Mouse (Mus musculus) megakaryocyte, embryonic 14.5 days (primary cell): Measurements from ENCODE around the gene Slc1a7. TPM values are rescaled to one million over a fixed set of nuclear protein-coding genes. Genes with fewer than 3 reads are reported as not detected.

ENCODE experiments used
- H3K27me3 ChIP-seq: replicated peaks from 2 replicates; pipeline ENCODE3; 2012; ENCODE audit warnings: inconsistent platforms
- H3K36me3 ChIP-seq: replicated peaks from 2 replicates; pipeline ENCODE3; 2012; ENCODE audit warnings: low read length, inconsistent platforms, mixed read lengths
- H3K4me1 ChIP-seq: 2 replicates; pipeline ENCODE4 v1.6.1; 2012; ENCODE audit warnings: inconsistent platforms
- H3K4me3 ChIP-seq: replicated peaks from 2 replicates; pipeline ENCODE3; 2012; ENCODE audit warnings: moderate library complexity, mild to moderate bottlenecking, inconsistent platforms
- H3K9me3 ChIP-seq: 2 replicates; pipeline ENCODE4 v1.6.1; 2012; ENCODE audit warnings: inconsistent platforms
- FLI1 ChIP-seq: IDR thresholded peaks from 2 replicates; pipeline ENCODE4 v1.6.1; 2012; ENCODE audit warnings: low read length, inconsistent platforms, mixed read lengths
- GATA1 ChIP-seq: IDR thresholded peaks from 3 replicates; pipeline ENCODE4 v1.6.1; 2012; ENCODE audit warnings: mixed read lengths, low read length, inconsistent platforms, borderline replicate concordance
- polyA plus RNA-seq: library from polyadenylated mRNA; stranded (reverse); fragments of >175 nt; gene quantifications from 2 replicates; pipeline ENCODE4 v1.2.3, GENCODE M21; 2012; ENCODE audit warnings: low replicate concordance; ENCODE audit not compliant: insufficient read depth

The Slc1a7 gene
- polyA plus RNA-seq, 1 experiment = not detected

DNA sequence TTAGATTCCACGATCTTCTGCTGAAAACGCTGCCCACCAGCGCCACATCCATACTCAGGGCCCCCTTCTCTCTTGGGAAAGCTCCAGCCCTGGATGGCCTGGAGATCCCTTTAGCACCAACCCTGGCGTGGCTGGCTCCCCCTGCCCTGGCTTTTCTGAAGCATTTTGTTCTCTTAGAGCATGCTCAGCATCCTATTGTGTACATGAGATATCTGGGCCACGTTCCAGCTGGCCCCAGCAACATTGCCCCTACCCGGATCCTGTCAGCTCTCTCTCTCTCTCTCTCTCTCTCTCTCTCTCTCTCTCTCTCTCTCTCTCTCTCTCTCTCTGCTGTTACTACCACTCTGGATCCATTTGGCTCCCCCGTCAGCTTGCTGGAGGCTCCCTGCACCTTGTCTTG, 37.2 kb downstream of the Slc1a7 start:
- no peak for TF ChIP-seq FLI1
- no peak for TF ChIP-seq GATA1
- Histone ChIP-seq H3K4me3 (no peak overlapping the region), H3K27me3 (peaks cover 78% of the 10 kb centered on the region), H3K9me3 (no peaks in the 10 kb centered on the region), H3K4me1 (no peaks in the 10 kb centered on the region), H3K36me3 (no peaks in the 10 kb centered on the region)

GRCm38 (mm10) chr4:108007532-108008103, 39.5 kb downstream of the Slc1a7 start:
- no peaks in the 10 kb centered on the region for H3K9me3 ChIP-seq
- H3K4me1 ChIP-seq = no peaks in the 10 kb centered on the region
- H3K27me3 ChIP-seq = peaks cover 84% of the 10 kb centered on the region
- TF ChIP-seq FLI1 = no peak
- TF ChIP-seq GATA1 = no peak
- no peaks in the 10 kb centered on the region for H3K36me3 ChIP-seq
- no peak overlapping the region for H3K4me3 ChIP-seq

DNA sequence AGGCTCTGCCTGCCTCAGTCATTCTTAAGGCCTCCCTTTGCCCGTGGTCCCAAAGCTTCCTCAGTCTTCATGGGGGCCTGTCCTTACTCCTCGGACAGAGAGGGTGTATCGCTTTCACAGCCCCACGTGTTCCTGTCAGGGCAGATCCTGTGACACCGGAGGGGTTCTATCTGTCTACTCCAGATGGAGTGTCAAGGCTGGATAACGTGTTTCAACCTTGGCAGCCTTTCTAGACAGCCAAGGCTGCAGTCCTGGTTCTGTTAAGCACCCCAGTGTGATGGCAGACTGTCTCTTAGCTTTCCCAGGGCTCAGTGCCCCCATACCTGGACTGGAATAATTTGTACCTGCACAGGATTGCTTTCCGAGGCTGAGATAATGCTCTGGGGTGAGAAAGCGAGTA, 40.4 kb downstream of the Slc1a7 start:
- H3K9me3 ChIP-seq = no peaks in the 10 kb centered on the region
- TF ChIP-seq GATA1 (no peak), FLI1 (no peak)
- H3K27me3 ChIP-seq = peaks cover 85% of the 10 kb centered on the region
- H3K36me3 ChIP-seq = no peaks in the 10 kb centered on the region
- H3K4me3 ChIP-seq = no peak overlapping the region
- H3K4me1 ChIP-seq = no peaks in the 10 kb centered on the region

DNA sequence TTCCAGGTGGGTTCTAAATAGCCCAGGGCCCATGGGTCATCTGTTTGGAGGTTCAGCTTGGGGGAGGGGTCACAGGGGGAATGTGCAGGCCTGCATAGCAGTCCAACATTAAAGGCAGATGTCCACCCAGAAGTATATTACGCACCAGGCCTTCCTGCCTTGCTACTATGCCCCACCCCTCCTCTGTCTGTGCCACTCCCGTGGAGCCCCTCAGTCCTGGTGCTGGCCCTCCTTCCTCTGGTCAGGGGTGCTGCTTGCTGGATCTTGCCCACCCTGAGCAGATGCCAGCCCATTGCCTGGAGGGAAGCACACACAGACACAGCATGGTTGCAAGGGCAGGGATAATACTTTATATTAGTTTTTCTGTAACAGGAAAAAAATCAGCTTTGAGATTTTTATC, 46.3 kb downstream of the Slc1a7 start:
- Histone ChIP-seq H3K4me3 (no peak overlapping the region), H3K4me1 (peaks cover 5% of the 10 kb centered on the region; the same call in 1 of the 2 replicates), H3K9me3 (no peaks in the 10 kb centered on the region), H3K27me3 (peaks cover 84% of the 10 kb centered on the region), H3K36me3 (no peaks in the 10 kb centered on the region)
- no peak for TF ChIP-seq GATA1
- TF ChIP-seq FLI1 = no peak

DNA sequence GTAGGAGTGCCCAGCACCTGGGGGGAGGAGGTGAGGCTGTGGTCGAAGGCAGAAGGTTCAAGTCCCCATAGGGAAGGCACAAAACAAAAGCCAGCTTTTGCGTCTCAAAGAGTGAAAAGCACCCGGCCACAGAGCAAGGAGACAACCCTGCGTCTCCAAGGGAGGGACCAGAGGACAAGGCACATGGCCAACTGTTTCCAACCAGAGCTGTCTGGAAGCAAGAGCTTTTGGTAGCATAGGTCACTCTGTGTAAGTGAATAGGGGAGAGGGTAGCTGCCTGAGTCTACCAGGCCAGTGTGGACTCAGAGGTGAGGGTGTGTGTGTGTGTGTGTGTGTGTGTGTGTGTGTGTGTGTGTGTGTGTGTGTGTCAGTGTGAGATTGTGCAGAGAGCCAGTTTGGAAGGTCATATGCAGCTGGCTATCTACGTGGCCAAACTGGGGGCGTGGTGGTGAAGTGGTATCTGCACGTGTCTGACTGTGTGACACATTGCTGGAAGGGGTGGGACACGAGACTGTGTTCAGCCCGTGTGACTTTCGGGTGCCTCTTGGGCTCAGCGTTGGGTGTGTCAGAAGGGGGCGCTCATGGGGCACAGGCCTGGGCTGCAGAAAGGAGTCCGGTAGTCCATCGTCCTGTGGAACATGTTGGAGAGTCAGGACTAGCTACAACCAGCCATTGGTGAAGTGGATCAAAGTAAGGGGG, 47.1 kb downstream of the Slc1a7 start:
- TF ChIP-seq GATA1 = no peak
- TF ChIP-seq FLI1 = no peak

GRCm38 (mm10) chr4:108016321-108016720, 48.2 kb downstream of the Slc1a7 start:
- peaks cover 84% of the 10 kb centered on the region for H3K27me3 ChIP-seq
- no peak for TF ChIP-seq FLI1
- TF ChIP-seq GATA1 = no peak
- no peak overlapping the region for H3K4me3 ChIP-seq
- H3K9me3 ChIP-seq = peaks cover 16% of the 10 kb centered on the region
- no peaks in the 10 kb centered on the region for H3K36me3 ChIP-seq
- peaks cover 5% of the 10 kb centered on the region; the same call in 1 of the 2 replicates for H3K4me1 ChIP-seq

More for the DNA sequence above, 47.1 kb downstream of the Slc1a7 start:
- Histone ChIP-seq H3K9me3 (peaks cover 7% of the 10 kb centered on the region), H3K36me3 (no peaks in the 10 kb centered on the region), H3K27me3 (peaks cover 85% of the 10 kb centered on the region), H3K4me1 (peaks cover 5% of the 10 kb centered on the region; the same call in 1 of the 2 replicates), H3K4me3 (no peak overlapping the region)

GRCm38 (mm10) chr4:108017839-108018238, 49.7 kb downstream of the Slc1a7 start:
- peaks cover 89% of the 10 kb centered on the region for H3K27me3 ChIP-seq
- no peak for TF ChIP-seq FLI1
- no peak for TF ChIP-seq GATA1
- peaks cover 5% of the 10 kb centered on the region; the same call in 1 of the 2 replicates for H3K4me1 ChIP-seq
- H3K36me3 ChIP-seq = no peaks in the 10 kb centered on the region
- no peak overlapping the region for H3K4me3 ChIP-seq
- peaks cover 16% of the 10 kb centered on the region for H3K9me3 ChIP-seq

- H3K36me3 ChIP-seq = no peaks in the 10 kb centered on the region
- H3K4me1 ChIP-seq = peaks cover 5% of the 10 kb centered on the region; the same call in 1 of the 2 replicates
- no peak for TF ChIP-seq GATA1
- TF ChIP-seq FLI1 = no peak
- no peak overlapping the region for H3K4me3 ChIP-seq
- H3K9me3 ChIP-seq = peaks cover 16% of the 10 kb centered on the region
- H3K27me3 ChIP-seq = peaks cover 91% of the 10 kb centered on the region
Measured at GRCm38 (mm10) chr4:108018241-108018923, 50.2 kb downstream of the Slc1a7 start.

GRCm38 (mm10) chr4:108018961-108019921, 51.1 kb downstream of the Slc1a7 start:
- Histone ChIP-seq H3K4me3 (no peak overlapping the region), H3K36me3 (no peaks in the 10 kb centered on the region), H3K9me3 (peaks cover 16% of the 10 kb centered on the region), H3K27me3 (peaks cover 94% of the 10 kb centered on the region), H3K4me1 (peaks cover 5% of the 10 kb centered on the region; the same call in 1 of the 2 replicates)
- TF ChIP-seq FLI1 (no peak), GATA1 (no peak)

DNA sequence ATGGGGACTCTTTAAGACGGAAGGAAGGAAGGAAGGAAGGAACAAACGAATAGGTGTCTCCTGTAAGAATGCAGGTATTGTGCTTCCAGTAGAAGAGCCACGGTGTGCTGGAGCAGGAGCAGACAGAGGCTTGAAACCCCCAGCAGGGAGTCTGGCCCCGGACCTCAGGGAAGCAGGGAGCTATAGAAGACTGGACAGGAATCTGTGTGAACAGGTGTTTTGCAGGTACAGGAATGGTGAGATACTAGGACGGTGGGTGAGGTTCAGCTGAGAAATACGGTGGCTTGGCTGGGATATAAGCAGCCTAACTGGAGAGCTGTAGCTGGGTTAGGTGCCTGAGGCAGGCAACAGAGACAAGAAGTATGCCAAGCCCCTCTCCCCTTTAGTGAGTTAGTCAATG, 52.0 kb downstream of the Slc1a7 start:
- Histone ChIP-seq H3K4me1 (peaks cover 5% of the 10 kb centered on the region; the same call in 1 of the 2 replicates), H3K36me3 (no peaks in the 10 kb centered on the region), H3K27me3 (peaks cover 92% of the 10 kb centered on the region), H3K9me3 (peaks cover 16% of the 10 kb centered on the region), H3K4me3 (no peak overlapping the region)
- TF ChIP-seq GATA1 (no peak), FLI1 (no peak)
